Mouse (Mus musculus) left cerebral cortex, adult 2 months (tissue): ENCODE data around the gene Unc93b1. TPM values are rescaled to one million over a fixed set of nuclear protein-coding genes. Genes with fewer than 3 reads are reported as not detected.
"Not testable (repeated sequence)": the region's sequence is repeated elsewhere in the genome, so short reads cannot be mapped to it uniquely, and the experiment has no call there.

Source experiments
- DNase-seq, 2 experiments: peaks; one replicate each; pipeline ENCODE4 v3.0.0; 2021 to 2022; ENCODE audit warnings: low spot score in 2 of 2, mixed read lengths in 1 of 2; ENCODE audit errors: extremely low spot score in 1 of 2
- H3K27ac ChIP-seq: fragments of 200-600 bp; 2 replicates; pipeline ENCODE4 v1.8.1; 2022
- H3K4me3 ChIP-seq: fragments of 200-600 bp; 2 replicates; pipeline ENCODE4 v1.8.1; 2022
- CTCF ChIP-seq: fragments of 200-600 bp; IDR thresholded peaks from 2 replicates; pipeline ENCODE4 v1.8.1; 2022; ENCODE audit warnings: antibody characterized with exemption, mild to moderate bottlenecking, moderate library complexity
- intact Hi-C: fragments of 180-260 bp; cut with DNase I; formaldehyde crosslinking; loops from one replicate; pipeline ENCODE4 v1.15.1; 2025
- total RNA-seq, 2 experiments: library from RNA; stranded (reverse); gene quantifications; 2 replicates each; pipeline ENCODE4 v1.2.3; 2021

The Unc93b1 gene
- total RNA-seq, 2 experiments from 2014 or later: 12.9 to 16.3 TPM

DNA sequence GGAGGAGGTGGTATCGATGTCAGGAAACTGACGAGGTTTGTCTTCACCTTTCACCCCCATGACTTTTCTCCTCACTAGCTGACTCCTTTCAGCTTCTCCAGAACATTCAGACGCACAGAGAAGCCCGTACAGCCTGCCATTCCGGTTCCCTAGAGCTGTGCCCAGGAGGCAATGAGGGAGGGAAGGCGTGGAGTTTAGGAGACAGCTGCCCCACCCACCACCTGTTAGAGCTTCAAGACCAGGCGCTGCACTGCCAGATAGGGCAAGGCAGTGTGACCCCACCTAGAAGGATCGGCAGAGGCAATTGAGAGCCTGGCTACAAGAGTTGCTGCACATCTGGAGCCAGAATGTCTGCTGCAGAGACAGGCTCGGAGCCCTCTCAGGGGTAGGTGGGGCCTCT is 37.2 kb downstream of the Unc93b1 start, which contains the start of gene Aldh3b2:
Gene Aldh3b2 (plus strand): TSS at position 100 of the 400 bp plus-strand sequence.
- H3K4me3 ChIP-seq: no peak within 1 kb of the TSS
- intact Hi-C loops: no loop called here
- no peak within 1 kb of the TSS for H3K27ac ChIP-seq
- DNase-seq: no peak
- TF ChIP-seq CTCF: no peak

DNA sequence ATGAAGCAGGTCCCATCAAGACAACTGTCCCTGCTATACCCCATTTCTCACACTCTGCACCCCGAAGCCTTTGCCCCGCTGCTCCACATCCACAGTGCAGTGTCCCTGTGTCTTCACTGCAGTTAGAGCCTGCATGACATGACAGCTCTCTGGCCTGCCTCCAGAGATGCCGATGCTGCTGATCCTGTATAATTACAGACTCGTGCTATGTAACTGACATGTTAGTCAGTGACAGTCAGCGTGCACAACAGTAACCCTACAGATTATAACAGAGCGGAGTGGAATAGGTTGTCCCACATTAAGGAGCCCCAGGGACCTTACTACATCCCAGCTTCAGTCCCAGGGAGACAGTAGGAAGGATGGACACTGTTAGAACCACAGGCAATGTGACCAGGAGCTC is 39.6 kb downstream of the Unc93b1 start:
- H3K27ac ChIP-seq, H3K4me3 ChIP-seq, DNase-seq, intact Hi-C loops: not testable (repeated sequence)

DNA sequence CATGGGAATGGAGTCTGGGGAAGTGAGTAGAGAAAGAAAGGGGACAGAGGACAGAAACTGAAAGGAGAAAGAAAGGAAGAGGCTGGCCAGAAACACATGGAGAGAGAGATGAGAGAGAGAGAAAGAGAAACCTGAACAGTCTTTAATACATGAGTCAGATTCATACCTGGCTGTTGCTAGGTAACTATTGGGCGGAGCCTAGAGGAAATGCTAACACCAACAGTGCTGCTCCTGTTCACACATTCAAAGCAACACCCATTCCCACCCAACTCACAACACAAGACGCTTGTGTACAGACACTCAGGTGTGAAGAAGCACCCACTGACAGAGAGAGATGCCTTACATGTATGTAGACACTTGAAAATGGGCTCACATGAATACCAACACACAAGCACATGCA is 40.9 kb downstream of the Unc93b1 start:
- TF ChIP-seq CTCF: no peak
- DNase-seq: no peak
- intact Hi-C loops: no loop called here

DNA sequence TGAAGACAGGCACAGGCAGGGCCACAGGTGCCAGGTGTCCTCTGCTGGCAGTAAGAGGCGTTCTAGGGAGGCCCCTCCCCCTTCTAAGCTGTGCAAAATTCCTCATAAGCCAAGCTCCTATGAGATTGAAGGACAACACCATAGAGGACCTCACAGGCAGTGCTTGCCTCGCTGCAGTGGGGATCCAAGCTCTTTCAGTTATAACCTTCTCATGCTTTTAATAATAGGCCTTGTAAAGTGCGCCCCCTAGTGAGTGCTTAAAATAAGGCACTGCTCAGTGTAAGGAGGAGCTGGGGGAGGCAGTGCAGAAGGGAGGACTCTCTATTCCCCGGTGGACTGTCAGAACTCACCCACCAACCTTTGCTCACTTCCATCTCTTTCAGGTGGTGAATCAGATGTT is 45.3 kb downstream of the Unc93b1 start:
- intact Hi-C loops: loop anchor here (2.0 to 10.0 kb wide), 3 partner anchors 34 to 253 kb away; no protein-coding TSS in a partner anchor
- peak; percentile 68 to 71 for DNase-seq
- no peak overlapping the region for H3K4me3 ChIP-seq
- peak; percentile 87 for TF ChIP-seq CTCF
- no peak overlapping the region for H3K27ac ChIP-seq

More for the DNA sequence above, 40.9 kb downstream of the Unc93b1 start:
- H3K27ac ChIP-seq: no peak overlapping the region
- H3K4me3 ChIP-seq: no peak overlapping the region

DNA sequence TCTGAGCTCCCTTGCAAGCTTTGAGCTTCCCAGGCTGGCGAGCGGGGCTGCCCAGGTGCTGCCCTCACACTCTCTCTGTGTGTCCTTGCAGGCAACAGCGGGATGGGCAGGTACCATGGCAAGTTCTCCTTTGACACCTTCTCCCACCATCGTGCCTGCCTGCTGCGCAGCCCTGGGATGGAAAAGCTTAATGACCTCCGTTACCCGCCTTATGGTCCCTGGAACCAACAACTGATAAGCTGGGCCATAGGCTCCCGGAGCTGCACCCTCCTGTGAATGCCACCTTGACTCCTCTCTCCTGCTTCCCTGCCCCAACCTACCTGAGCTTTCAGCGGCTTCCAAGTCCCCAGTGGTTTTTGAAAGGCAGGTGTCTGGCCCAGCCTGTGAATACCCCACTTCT is 45.9 kb downstream of the Unc93b1 start:
- H3K4me3 ChIP-seq: no peak overlapping the region
- DNase-seq: no peak
- H3K27ac ChIP-seq: no peak overlapping the region
- intact Hi-C loops: loop anchor here (2.0 to 10.0 kb wide), 3 partner anchors 34 to 254 kb away; no protein-coding TSS in a partner anchor
- no peak for TF ChIP-seq CTCF

DNA sequence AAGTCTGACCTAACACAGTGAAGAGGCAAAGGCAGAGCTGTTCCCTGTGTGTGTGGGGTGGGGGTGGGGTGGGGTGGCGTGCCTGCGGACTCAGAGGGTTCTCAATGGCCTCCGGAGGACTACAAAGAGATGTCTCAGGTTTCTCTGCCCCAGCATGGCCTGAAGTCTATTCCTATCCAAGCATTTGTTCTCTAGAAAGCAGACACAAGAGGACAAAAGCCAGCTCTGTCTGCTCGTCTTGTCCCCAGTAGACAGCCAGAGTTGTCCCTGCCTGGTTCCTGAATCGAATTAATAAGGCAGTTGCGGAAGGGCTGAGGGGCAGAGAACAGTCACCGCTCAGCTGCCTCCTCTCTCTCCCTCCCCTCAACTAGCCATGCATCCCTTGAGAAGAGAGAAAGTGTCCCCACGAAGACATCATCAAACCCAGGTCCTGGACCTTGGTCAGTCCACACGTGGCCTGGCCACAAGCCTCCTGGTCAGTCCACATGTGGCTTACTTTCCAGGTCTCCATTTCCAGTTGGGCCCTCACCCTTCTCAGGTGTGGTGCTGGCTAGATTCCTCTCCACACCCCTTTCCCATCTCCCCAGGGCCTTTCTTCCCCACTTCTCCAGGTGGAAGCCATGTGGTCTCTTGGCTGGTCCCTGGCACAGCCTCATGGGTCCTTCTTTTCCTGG is 48.7 kb downstream of the Unc93b1 start:
- Histone ChIP-seq H3K27ac (peak overlapping the region; percentile 47), H3K4me3 (no peak overlapping the region)
- intact Hi-C loops: loop anchor here (5.0 to 10.0 kb wide), 2 partner anchors 189 to 256 kb away; no protein-coding TSS in a partner anchor
- TF ChIP-seq CTCF: no peak
- no peak for DNase-seq

DNA sequence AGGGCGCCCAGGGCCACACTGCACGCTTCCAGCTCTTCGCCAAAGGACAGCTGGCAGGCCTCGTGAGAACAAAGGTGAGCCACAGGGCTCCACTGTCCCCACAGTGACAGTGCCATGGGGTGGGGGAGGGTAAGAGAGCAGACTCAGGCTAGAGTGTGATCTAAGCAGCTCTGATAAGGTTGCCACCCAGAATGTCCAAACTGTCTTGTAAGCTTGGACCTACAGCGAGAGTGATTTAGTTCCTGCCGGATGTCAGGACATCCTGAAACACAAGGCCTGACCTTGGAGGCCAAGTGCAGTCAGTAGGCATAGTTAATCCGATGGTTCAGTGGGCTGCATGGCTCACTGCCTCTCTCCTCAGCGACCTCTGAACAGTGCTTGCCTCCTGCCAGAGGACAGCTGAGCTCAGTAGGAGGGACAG is 50.3 kb downstream of the Unc93b1 start:
- no peak for DNase-seq
- intact Hi-C loops: loop anchor here (10.0 kb wide), 1 partner anchor 190 kb away; no protein-coding TSS in a partner anchor
- no peak for TF ChIP-seq CTCF
- Histone ChIP-seq H3K27ac (no peak overlapping the region), H3K4me3 (no peak overlapping the region)

DNA sequence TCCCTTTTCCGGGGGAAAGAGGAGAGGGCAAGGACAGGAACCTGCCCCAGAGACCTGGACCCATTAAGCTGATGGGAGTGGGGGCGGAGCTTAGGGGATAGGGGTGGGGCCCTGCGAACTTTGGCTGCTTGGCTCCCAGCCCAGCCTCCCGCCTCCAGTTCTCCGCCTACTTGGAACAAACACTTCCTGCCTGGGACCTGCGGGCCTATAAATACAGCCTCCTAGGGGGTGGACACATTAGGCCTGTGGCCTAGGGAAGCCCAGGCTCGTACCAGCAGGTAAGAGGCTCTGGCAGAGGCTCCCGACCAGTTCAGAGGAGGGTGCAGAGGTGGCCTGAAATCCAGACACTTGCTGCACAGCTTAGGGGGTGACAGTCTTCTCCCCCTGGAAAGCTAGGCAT is 51.3 kb downstream of the Unc93b1 start, which contains the start of gene Acy3:
Gene Acy3 (plus strand): TSS at position 237 of the 400 bp plus-strand sequence.
- H3K27ac ChIP-seq: peak within 1 kb of the TSS; percentile 64
- H3K4me3 ChIP-seq: no peak within 1 kb of the TSS
- DNase-seq: peak; percentile 52 to 54
- intact Hi-C loops: loop anchor here (10.0 kb wide), 1 partner anchor 192 kb away; no protein-coding TSS in a partner anchor
- no peak for TF ChIP-seq CTCF

DNA sequence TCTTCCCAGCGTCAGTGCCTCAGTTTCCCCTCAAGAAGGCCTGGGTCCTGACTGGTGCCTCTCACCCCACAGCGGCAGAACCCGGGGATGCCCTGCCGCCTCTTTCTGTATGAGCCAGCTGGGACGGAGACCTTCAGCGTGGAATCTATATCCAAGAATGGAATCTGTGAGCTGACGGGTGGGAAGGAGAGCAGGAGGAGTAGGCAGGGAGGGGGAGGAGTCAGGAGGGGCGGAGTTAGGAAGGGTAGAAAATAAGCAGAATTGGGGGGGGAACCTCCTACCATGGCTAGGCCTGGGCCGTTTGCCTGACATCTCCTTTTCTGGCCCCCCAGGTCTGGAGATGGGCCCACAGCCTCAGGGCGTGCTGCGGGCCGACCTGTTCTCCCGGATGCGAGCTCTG is 53.1 kb downstream of the Unc93b1 start:
- no peak for TF ChIP-seq CTCF
- intact Hi-C loops: loop anchor here (10.0 kb wide), 1 partner anchor 193 kb away; no protein-coding TSS in a partner anchor
- DNase-seq: no peak
- Histone ChIP-seq H3K27ac (no peak overlapping the region), H3K4me3 (no peak overlapping the region)

DNA sequence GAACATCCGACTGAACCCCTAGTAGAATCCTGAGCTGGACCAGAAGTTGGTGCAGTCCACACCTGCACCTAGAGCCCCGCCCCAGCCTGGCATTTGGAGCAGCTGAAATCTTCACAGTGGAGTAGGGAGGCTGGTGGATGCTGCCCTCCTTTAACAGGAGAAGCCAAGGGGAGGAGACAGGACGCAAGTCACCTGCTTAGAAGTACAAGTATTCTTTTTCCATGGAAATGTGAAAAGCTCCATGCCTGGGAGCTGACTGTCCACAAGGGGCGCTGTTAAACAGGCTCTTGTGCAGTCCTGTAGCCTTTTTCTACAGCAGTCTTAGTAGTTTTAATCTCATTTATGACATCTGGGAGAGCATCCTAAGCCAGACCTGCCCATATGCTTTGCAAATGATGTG is 53.8 kb downstream of the Unc93b1 start:
- Histone ChIP-seq H3K4me3 (no peak overlapping the region), H3K27ac (no peak overlapping the region)
- no peak for DNase-seq
- intact Hi-C loops: loop anchor here (10.0 kb wide), 1 partner anchor 194 kb away; no protein-coding TSS in a partner anchor
- TF ChIP-seq CTCF: no peak; the same call in 1 of the 2 replicates

DNA sequence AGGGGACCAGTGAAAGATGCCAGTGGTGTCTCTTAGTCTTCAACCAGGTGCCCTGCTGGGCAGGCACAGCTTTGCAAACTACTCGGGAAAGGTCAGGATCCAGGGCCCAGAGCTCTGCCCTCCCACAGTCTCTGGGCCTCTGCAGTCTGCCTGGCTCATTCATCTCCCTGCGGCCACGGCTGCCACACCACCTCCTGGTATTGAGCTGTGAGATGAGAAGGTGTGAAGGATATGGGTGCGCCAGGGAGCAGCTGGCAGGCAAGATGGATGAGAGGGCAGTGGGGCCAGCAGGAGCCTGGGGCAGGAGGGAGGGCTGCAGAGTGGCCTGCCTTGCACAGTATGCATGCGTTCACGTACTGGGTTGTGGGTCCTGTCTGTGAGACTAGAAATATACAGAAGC is 55.8 kb downstream of the Unc93b1 start:
- TF ChIP-seq CTCF: no peak
- Histone ChIP-seq H3K4me3 (no peak overlapping the region), H3K27ac (no peak overlapping the region)
- DNase-seq: no peak
- intact Hi-C loops: no loop called here

DNA sequence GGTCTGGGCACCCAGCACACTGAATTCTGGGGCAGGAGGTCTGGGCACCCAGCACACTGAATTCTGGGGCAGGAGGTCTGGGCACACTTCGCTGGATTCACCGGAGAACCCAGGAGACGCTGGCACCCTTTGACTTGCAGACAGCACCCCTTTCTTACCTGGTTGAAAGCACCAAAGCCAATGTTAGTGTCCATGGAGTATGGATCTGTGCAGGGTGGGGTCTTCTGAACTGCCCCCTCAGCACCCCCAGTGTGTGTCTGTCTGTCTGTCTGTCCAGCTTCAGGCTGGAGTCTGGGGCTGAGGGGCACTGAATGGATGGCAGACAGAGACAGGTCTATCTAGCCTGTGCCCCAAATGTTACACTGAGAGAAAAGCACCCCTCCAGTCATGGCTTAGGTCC is 56.6 kb downstream of the Unc93b1 start:
- H3K4me3 ChIP-seq: no peak overlapping the region
- intact Hi-C loops: no loop called here
- no peak overlapping the region for H3K27ac ChIP-seq
- no peak for DNase-seq
- no peak for TF ChIP-seq CTCF

DNA sequence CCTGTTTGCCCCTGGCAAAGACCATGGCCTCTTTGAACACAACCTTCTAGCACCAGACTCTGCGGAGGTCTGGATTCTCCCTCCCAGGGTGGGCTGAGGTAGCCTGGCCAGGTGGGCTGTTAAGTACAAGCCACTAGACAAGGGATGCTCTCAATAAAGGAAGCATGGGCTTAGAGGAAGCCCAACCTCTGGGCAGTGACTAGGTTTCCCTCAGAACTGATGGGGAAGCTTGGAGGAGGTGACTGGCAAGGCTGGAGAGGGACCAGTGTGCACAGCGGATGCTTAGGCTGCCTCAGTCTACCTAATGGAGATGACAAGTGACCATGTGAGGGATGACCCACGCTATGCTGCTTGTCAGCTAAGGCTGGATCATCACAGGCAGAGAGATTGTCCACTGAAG is 57.0 kb downstream of the Unc93b1 start:
- DNase-seq: no peak
- intact Hi-C loops: no loop called here
- no peak overlapping the region for H3K4me3 ChIP-seq
- TF ChIP-seq CTCF: no peak
- no peak overlapping the region for H3K27ac ChIP-seq
